Mouse (Mus musculus): ENCODE data around the gene Tomm40. TPM values are rescaled to one million over a fixed set of nuclear protein-coding genes. Genes with fewer than 3 reads are reported as not detected.

The Tomm40 gene
- polyA plus RNA-seq, 1 experiment = 112 TPM

DNA sequence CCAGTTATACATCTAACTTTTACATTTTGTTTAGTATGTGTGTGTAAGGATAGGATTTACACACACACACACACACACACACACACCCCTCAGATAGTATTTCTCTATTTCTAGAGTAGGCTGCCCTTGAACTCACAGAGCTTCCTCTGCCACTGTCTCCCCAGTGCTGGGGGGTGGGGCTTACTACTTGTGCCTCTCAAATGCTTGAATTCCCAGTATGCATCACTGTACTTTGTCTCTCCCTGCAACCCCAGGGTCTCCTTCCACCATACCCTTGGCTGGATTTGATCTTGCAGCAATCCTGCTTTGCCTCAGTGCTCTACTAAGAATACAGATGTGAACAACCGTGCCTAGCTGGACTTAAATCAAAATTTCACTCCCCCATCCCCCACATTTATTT is 38.8 kb upstream of the Tomm40 start:
- H3ac ChIP-seq (ENCODE audit: control insufficient read depth, insufficient read length) = no peak overlapping the region
- H3K4me3 ChIP-seq = no peak overlapping the region
- no peaks in the 10 kb centered on the region for H3K36me3 ChIP-seq (ENCODE audit: control insufficient read depth, insufficient read depth)
- TF ChIP-seq USF1 (IDR thresholded peaks at IDR 0.05; ENCODE audit: low read depth) (no peak), TCF12 (IDR thresholded peaks at IDR 0.05; ENCODE audit: insufficient read depth, poor library complexity, severe bottlenecking) (no peak), SRF (IDR thresholded peaks at IDR 0.05; ENCODE audit: control insufficient read depth, insufficient read length, low read depth) (no peak), REST (IDR thresholded peaks at IDR 0.05; ENCODE audit: insufficient read depth, insufficient read length) (no peak), MYOD1 (IDR thresholded peaks at IDR 0.05; ENCODE audit: control insufficient read depth in 1 of 3, insufficient read length in 2 of 3, low read depth in 2 of 3) (no peak), CEBPB (IDR thresholded peaks at IDR 0.05; ENCODE audit: insufficient read depth, poor library complexity, severe bottlenecking) (no peak), MYOG (IDR thresholded peaks at IDR 0.05; ENCODE audit: control insufficient read depth in 1 of 3, insufficient read depth in 1 of 3, insufficient read length in 2 of 3, low read depth in 2 of 3) (no peak), MAX (IDR thresholded peaks at IDR 0.05; ENCODE audit: low read depth) (no peak), POLR2A (IDR thresholded peaks at IDR 0.05; ENCODE audit: insufficient read length, low read depth) (no peak), TCF3 (IDR thresholded peaks at IDR 0.05; ENCODE audit: insufficient read length, low read depth) (no peak), POLR2AphosphoS2 (IDR thresholded peaks at IDR 0.05; ENCODE audit: insufficient read length, low read depth) (no peak), E2F4 (IDR thresholded peaks at IDR 0.05; ENCODE audit: insufficient read depth) (no peak)
- H3K27me3 ChIP-seq (ENCODE audit: control insufficient read depth, insufficient read depth, insufficient read length) = no peaks in the 10 kb centered on the region
- no peaks in the 10 kb centered on the region for H3K79me2 ChIP-seq (ENCODE audit: control insufficient read depth, insufficient read depth)
- H3K4me2 ChIP-seq (ENCODE audit: low read depth) = no peak overlapping the region

DNA sequence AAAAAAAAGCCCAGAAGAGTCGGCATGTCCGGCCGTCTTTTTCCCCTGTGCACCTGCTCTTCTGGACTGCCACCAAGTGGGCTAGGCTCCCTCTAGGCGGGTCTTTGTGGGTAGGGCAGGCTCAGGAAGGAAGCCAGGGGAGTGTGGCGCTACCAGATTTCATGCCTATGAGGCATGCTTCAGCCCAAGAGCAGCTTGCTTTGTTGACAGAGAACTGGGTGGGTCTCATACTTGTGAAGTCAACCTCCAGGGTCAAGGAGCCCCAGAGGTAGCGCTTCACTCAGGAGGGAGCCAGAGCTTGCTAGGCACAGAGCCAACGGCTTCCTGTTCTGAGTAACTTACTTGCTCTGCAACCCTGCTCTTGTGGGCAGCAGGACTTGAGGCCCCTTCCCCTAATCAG is 38.3 kb upstream of the Tomm40 start:
- TF ChIP-seq POLR2AphosphoS2 (IDR thresholded peaks at IDR 0.05; ENCODE audit: insufficient read length, low read depth) (no peak), POLR2A (IDR thresholded peaks at IDR 0.05; ENCODE audit: insufficient read length, low read depth) (no peak), MYOG (IDR thresholded peaks at IDR 0.05; ENCODE audit: control insufficient read depth in 1 of 3, insufficient read depth in 1 of 3, insufficient read length in 2 of 3, low read depth in 2 of 3) (peak in 2 of 3 experiments; percentile 33 to 75), USF1 (IDR thresholded peaks at IDR 0.05; ENCODE audit: low read depth) (no peak), MYOD1 (IDR thresholded peaks at IDR 0.05; ENCODE audit: control insufficient read depth in 1 of 3, insufficient read length in 2 of 3, low read depth in 2 of 3) (peak in 2 of 3 experiments; percentile 37 to 53)
- Histone ChIP-seq H3ac (ENCODE audit: control insufficient read depth, insufficient read length) (no peak overlapping the region), H3K4me3 (no peak overlapping the region), H3K4me2 (ENCODE audit: low read depth) (no peak overlapping the region), H3K27me3 (ENCODE audit: control insufficient read depth, insufficient read depth, insufficient read length) (no peaks in the 10 kb centered on the region), H3K79me2 (ENCODE audit: control insufficient read depth, insufficient read depth) (no peaks in the 10 kb centered on the region), H3K36me3 (ENCODE audit: control insufficient read depth, insufficient read depth) (no peaks in the 10 kb centered on the region)

DNA sequence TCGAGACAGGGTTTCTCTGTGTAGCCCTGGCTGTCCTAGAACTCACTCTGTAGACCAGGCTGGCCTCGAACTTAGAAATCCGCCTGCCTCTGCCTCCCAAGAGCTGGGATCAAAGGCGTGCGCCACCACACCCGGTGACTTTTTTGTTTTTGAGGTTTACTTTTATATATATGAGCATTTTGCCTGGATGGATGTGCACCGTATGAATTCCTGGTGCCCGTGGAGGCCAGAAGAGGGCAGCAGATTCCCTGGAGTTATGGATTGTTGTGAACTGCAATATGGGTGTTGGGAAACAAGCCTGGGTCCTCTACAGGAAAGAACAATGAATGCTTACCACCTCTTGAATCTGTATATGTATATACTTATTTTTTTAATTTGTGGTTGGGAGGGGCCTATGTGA is 37.4 kb upstream of the Tomm40 start:
- H3K27me3 ChIP-seq (ENCODE audit: control insufficient read depth, insufficient read depth, insufficient read length) = no peaks in the 10 kb centered on the region
- H3K4me2 ChIP-seq (ENCODE audit: low read depth) = no peak overlapping the region
- no peaks in the 10 kb centered on the region for H3K79me2 ChIP-seq (ENCODE audit: control insufficient read depth, insufficient read depth)
- H3ac ChIP-seq (ENCODE audit: control insufficient read depth, insufficient read length) = no peak overlapping the region
- H3K4me3 ChIP-seq = no peak overlapping the region
- TF ChIP-seq MYOD1 (IDR thresholded peaks at IDR 0.05; ENCODE audit: control insufficient read depth in 1 of 3, insufficient read length in 2 of 3, low read depth in 2 of 3) (no peak), TCF3 (IDR thresholded peaks at IDR 0.05; ENCODE audit: insufficient read length, low read depth) (no peak), POLR2A (IDR thresholded peaks at IDR 0.05; ENCODE audit: insufficient read length, low read depth) (no peak), CEBPB (IDR thresholded peaks at IDR 0.05; ENCODE audit: insufficient read depth, poor library complexity, severe bottlenecking) (no peak), E2F4 (IDR thresholded peaks at IDR 0.05; ENCODE audit: insufficient read depth) (no peak), POLR2AphosphoS2 (IDR thresholded peaks at IDR 0.05; ENCODE audit: insufficient read length, low read depth) (no peak), REST (IDR thresholded peaks at IDR 0.05; ENCODE audit: insufficient read depth, insufficient read length) (no peak), MAX (IDR thresholded peaks at IDR 0.05; ENCODE audit: low read depth) (no peak), SRF (IDR thresholded peaks at IDR 0.05; ENCODE audit: control insufficient read depth, insufficient read length, low read depth) (no peak), USF1 (IDR thresholded peaks at IDR 0.05; ENCODE audit: low read depth) (no peak), TCF12 (IDR thresholded peaks at IDR 0.05; ENCODE audit: insufficient read depth, poor library complexity, severe bottlenecking) (no peak), MYOG (IDR thresholded peaks at IDR 0.05; ENCODE audit: control insufficient read depth in 1 of 3, insufficient read depth in 1 of 3, insufficient read length in 2 of 3, low read depth in 2 of 3) (no peak)
- H3K36me3 ChIP-seq (ENCODE audit: control insufficient read depth, insufficient read depth) = no peaks in the 10 kb centered on the region

DNA sequence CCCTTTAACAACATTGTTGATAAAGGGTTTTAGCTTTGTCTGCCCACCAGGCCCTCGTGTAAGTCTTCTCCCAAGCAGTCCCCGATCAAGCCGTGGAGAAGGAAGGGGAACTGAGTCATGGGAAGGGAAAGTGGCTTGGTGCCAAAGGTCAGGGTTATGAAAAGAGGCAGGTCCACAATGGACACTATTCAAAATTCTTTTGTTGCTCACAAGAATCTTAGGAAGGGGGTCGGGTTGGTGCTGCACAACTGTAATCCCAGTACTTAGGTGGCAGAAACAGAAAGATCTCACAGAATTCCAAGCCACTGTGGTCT is 35.8 kb upstream of the Tomm40 start:
- peak overlapping the region; percentile 69 for H3K4me2 ChIP-seq (ENCODE audit: low read depth)
- H3K27me3 ChIP-seq (ENCODE audit: control insufficient read depth, insufficient read depth, insufficient read length) = no peaks in the 10 kb centered on the region
- no peak overlapping the region for H3ac ChIP-seq (ENCODE audit: control insufficient read depth, insufficient read length)
- H3K36me3 ChIP-seq (ENCODE audit: control insufficient read depth, insufficient read depth) = no peaks in the 10 kb centered on the region
- peak overlapping the region; percentile 63 for H3K4me3 ChIP-seq
- H3K79me2 ChIP-seq (ENCODE audit: control insufficient read depth, insufficient read depth) = no peaks in the 10 kb centered on the region
- TF ChIP-seq MAX (IDR thresholded peaks at IDR 0.05; ENCODE audit: low read depth) (no peak), TCF12 (IDR thresholded peaks at IDR 0.05; ENCODE audit: insufficient read depth, poor library complexity, severe bottlenecking) (no peak), MYOG (IDR thresholded peaks at IDR 0.05; ENCODE audit: control insufficient read depth in 1 of 3, insufficient read depth in 1 of 3, insufficient read length in 2 of 3, low read depth in 2 of 3) (no peak), TCF3 (IDR thresholded peaks at IDR 0.05; ENCODE audit: insufficient read length, low read depth) (no peak), SRF (IDR thresholded peaks at IDR 0.05; ENCODE audit: control insufficient read depth, insufficient read length, low read depth) (no peak), E2F4 (IDR thresholded peaks at IDR 0.05; ENCODE audit: insufficient read depth) (no peak), POLR2AphosphoS2 (IDR thresholded peaks at IDR 0.05; ENCODE audit: insufficient read length, low read depth) (no peak), REST (IDR thresholded peaks at IDR 0.05; ENCODE audit: insufficient read depth, insufficient read length) (no peak), MYOD1 (IDR thresholded peaks at IDR 0.05; ENCODE audit: control insufficient read depth in 1 of 3, insufficient read length in 2 of 3, low read depth in 2 of 3) (no peak), CEBPB (IDR thresholded peaks at IDR 0.05; ENCODE audit: insufficient read depth, poor library complexity, severe bottlenecking) (no peak), POLR2A (IDR thresholded peaks at IDR 0.05; ENCODE audit: insufficient read length, low read depth) (no peak), USF1 (IDR thresholded peaks at IDR 0.05; ENCODE audit: low read depth) (no peak)

All from myocyte (in vitro differentiated cells).